Mouse (Mus musculus): ENCODE measurements around the gene Chrnb4. TPM values are rescaled to one million over a fixed set of nuclear protein-coding genes. Genes with fewer than 3 reads are reported as not detected.

Chrnb4 gene
- total RNA-seq, 4 experiments from 2014 or later: 0.13 TPM; not detected in 3

- peak; percentile 40 to 47 for DNase-seq (ENCODE audit: low spot score in 2 of 2)
These were observed 24.5 kb downstream of the Chrnb4 start for GRCm38 (mm10) chr9:55023902-55024583.

- no peak for DNase-seq (ENCODE audit: low spot score in 2 of 2)
These were observed 25.3 kb downstream of the Chrnb4 start for GRCm38 (mm10) chr9:55023326-55023725.

- no peak for DNase-seq (ENCODE audit: low spot score in 2 of 2)
These were observed 31.7 kb downstream of the Chrnb4 start for GRCm38 (mm10) chr9:55016926-55017325.

- no peak for DNase-seq (ENCODE audit: low spot score in 2 of 2)
These were observed 37.8 kb downstream of the Chrnb4 start for GRCm38 (mm10) chr9:55010588-55011350.

DNA sequence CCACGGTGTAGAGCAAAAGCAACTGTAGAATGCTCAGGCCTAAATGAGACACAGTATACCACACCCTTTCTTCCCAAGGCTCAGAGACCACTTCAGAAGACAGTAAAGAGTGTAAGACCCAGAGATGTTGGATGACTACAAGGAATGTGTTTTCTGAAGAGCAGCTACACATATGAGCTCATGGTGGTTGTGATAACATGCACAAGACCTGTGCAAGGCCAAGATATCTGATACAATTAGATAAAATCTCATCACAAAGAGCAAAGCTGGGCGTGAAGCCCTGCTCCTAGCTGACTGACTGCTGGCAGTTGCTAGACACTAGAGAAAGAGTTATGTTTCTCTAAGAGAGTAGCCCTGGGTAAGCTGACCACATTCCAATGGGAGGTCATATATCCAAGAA is 38.9 kb downstream of the Chrnb4 start:
- no peak for DNase-seq (ENCODE audit: low spot score in 2 of 2)

GRCm38 (mm10) chr9:55003609-55004008 is 45.0 kb downstream of the Chrnb4 start:
- no peak for DNase-seq (ENCODE audit: low spot score in 2 of 2)

GRCm38 (mm10) chr9:54995645-54996044 is 52.9 kb downstream of the Chrnb4 start:
- DNase-seq (ENCODE audit: low spot score in 2 of 2): no peak

DNA sequence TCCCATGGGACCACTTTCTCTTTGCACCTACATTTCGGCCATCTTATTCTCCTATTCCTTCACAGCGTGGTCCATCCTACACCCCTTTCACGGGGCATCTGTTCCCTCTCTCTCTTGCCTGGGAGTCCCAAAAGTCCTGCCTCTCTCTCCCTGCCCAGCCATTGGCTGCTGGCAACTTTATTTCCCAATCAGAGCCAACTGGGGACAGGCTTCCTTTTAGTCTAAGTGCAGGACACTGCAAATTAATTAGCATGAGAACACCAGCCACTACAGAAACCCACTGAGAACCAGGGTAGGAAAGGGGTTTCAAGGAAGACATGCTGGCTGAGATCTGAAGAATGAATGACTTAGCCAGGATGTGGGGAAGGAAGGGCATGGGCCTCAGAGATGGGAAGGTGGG is 54.2 kb downstream of the Chrnb4 start:
- no peak for DNase-seq (ENCODE audit: low spot score in 2 of 2)

GRCm38 (mm10) chr9:54990362-54990761 is 58.2 kb downstream of the Chrnb4 start:
- no peak for DNase-seq (ENCODE audit: low spot score in 2 of 2)

GRCm38 (mm10) chr9:54982401-54982800 is 66.2 kb downstream of the Chrnb4 start:
- no peak for DNase-seq (ENCODE audit: low spot score in 2 of 2)

- DNase-seq (ENCODE audit: low spot score in 2 of 2): no peak
These were observed 67.0 kb downstream of the Chrnb4 start for GRCm38 (mm10) chr9:54981291-54982191.

- DNase-seq (ENCODE audit: low spot score in 2 of 2): no peak
These were observed 67.9 kb downstream of the Chrnb4 start, which contains the start of gene Chrna5 for GRCm38 (mm10) chr9:54980674-54981073. Gene Chrna5 (plus strand): TSS chr9:54980880.

Other genes with a start within 250 kb of the Chrnb4 start
- gene Ireb2, start 185.0 kb downstream of the Chrnb4 start, total RNA-seq (2022): 10 to 100 TPM; 17.3 to 18.9 (median 18.5) TPM
- gene Hykk, start 131.5 kb downstream of the Chrnb4 start, total RNA-seq (2022): under 1 TPM; 0.53 to 0.73 (median 0.57) TPM
- 100 to 1,000 TPM; 114 to 129 (median 121) TPM for gene Psma4, start 98.0 kb downstream of the Chrnb4 start, total RNA-seq (2022)
- gene AY074887, start 97.8 kb downstream of the Chrnb4 start, total RNA-seq (2022): not detected
- under 1 TPM in 1 of 4 experiments, not detected in 3; 0.11 TPM for gene Chrna5, start 67.9 kb downstream of the Chrnb4 start, total RNA-seq (2022)
- not detected for gene Chrna3, start 22.2 kb downstream of the Chrnb4 start, total RNA-seq (2022)
- 10 to 100 TPM; 35.9 to 40.1 (median 37.6) TPM for gene Ube2q2, start 100.1 kb upstream of the Chrnb4 start, total RNA-seq (2022)
- 10 to 100 TPM; 18.1 to 22.2 (median 19.9) TPM for gene Fbxo22, start 160.1 kb upstream of the Chrnb4 start, total RNA-seq (2022)

All from gastrocnemius, adult 8-10 months (tissue).